Mouse (Mus musculus) CH12.LX (cell line): ENCODE measurements at regions not wholly inside any gene's neighbourhood (a gene's known extent, or its start where the extent isn't known, plus 50 kb on each side); places are given as distances from the start of the nearest gene placed in this dataset.

Source experiments
- DNase-seq: peaks from one replicate; pipeline ENCODE4 v3.0.0-alpha.2; 2013; ENCODE audit errors: extremely low read depth
- H3K27ac ChIP-seq: 2 replicates; pipeline ENCODE4 v1.5.1; 2012; ENCODE audit warnings: low read depth, mild to moderate bottlenecking, control low read depth, moderate library complexity; ENCODE audit not compliant: insufficient read depth
- H3K27me3 ChIP-seq: replicated peaks from 2 replicates; pipeline ENCODE3; 2012; ENCODE audit warnings: inconsistent platforms
- H3K36me3 ChIP-seq, 2 experiments: replicated peaks in 1 of 2; 2 replicates each; pipeline versions ENCODE3 to v1.6.1; 2012; ENCODE audit warnings: inconsistent platforms in 1 of 2, low read length in 1 of 2, mild to moderate bottlenecking in 1 of 2, mixed read lengths in 1 of 2, moderate library complexity in 1 of 2; ENCODE audit not compliant: control insufficient read depth in 1 of 2, insufficient read depth in 1 of 2
- H3K4me1 ChIP-seq, 2 experiments: 2 replicates each; pipeline ENCODE4 v1.6.1; 2012; ENCODE audit warnings: inconsistent platforms in 1 of 2, moderate library complexity in 1 of 2; ENCODE audit not compliant: insufficient read depth in 2 of 2, control insufficient read depth in 1 of 2
- H3K4me2 ChIP-seq: 2 replicates; pipeline ENCODE4 v1.6.1; 2012; ENCODE audit warnings: low read depth, mild to moderate bottlenecking, control low read depth; ENCODE audit not compliant: poor library complexity, insufficient read depth, severe bottlenecking
- H3K4me3 ChIP-seq, 3 experiments: fragments of 150-350 bp in 1 of 3; sonication (generic) in 1 of 3; replicated peaks in 1 of 3; 2 replicates each; pipeline versions ENCODE3 to v1.5.1; 2011 to 2012; ENCODE audit warnings: low read depth in 2 of 3, low read length in 2 of 3, mild to moderate bottlenecking in 2 of 3, moderate library complexity in 2 of 3, control low read depth in 1 of 3, improper control_type of control experiment in 1 of 3, inconsistent platforms in 1 of 3, mixed read lengths in 1 of 3; ENCODE audit not compliant: poor library complexity in 1 of 3
- H3K79me2 ChIP-seq: replicated peaks from 2 replicates; pipeline ENCODE4 v1.6.1; 2012; ENCODE audit warnings: mild to moderate bottlenecking, moderate library complexity; ENCODE audit not compliant: control insufficient read depth, poor library complexity, insufficient read depth, severe bottlenecking; ENCODE audit errors: extremely low read depth
- H3K9ac ChIP-seq: 2 replicates; pipeline ENCODE4 v1.6.1; 2012; ENCODE audit warnings: low read depth, mild to moderate bottlenecking, control low read depth, moderate library complexity; ENCODE audit not compliant: insufficient read depth
- H3K9me3 ChIP-seq: replicated peaks from 2 replicates; pipeline ENCODE3; 2012; ENCODE audit warnings: low read length, inconsistent platforms, mixed read lengths
- BHLHE40 ChIP-seq: IDR thresholded peaks from 2 replicates; pipeline ENCODE4 v1.6.1; 2011; ENCODE audit warnings: mild to moderate bottlenecking, low read depth, low read length, improper control_type of control experiment
- CHD1 ChIP-seq: IDR thresholded peaks from 2 replicates; pipeline ENCODE4 v1.6.1; 2012; ENCODE audit warnings: low read depth, low read length, improper control_type of control experiment, inconsistent platforms
- CHD2 ChIP-seq: IDR thresholded peaks from 2 replicates; pipeline ENCODE4 v1.6.1; 2011; ENCODE audit warnings: low read length, improper control_type of control experiment
- CTCF ChIP-seq, 2 experiments: IDR thresholded peaks in 1 of 2; conservative IDR thresholded peaks in 1 of 2; 2 replicates each; pipeline ENCODE4 v1.5.1; 2011 to 2012; ENCODE audit warnings: low read depth in 2 of 2, low read length in 2 of 2, improper control_type of control experiment in 1 of 2, inconsistent platforms in 1 of 2, mild to moderate bottlenecking in 1 of 2, moderate library complexity in 1 of 2
- E2F4 ChIP-seq: IDR thresholded peaks from 2 replicates; pipeline ENCODE4 v1.6.1; 2011; ENCODE audit warnings: low read depth, low read length, improper control_type of control experiment; ENCODE audit not compliant: insufficient replicate concordance
- ETS1 ChIP-seq: conservative IDR thresholded peaks from 2 replicates; pipeline ENCODE4 v1.6.1; 2012; ENCODE audit warnings: low read depth, mild to moderate bottlenecking, inconsistent platforms, low read length, improper control_type of control experiment, moderate library complexity
- GABPA ChIP-seq: IDR thresholded peaks from 2 replicates; pipeline ENCODE4 v1.6.1; 2012; ENCODE audit warnings: low read depth, low read length, improper control_type of control experiment, inconsistent platforms; ENCODE audit not compliant: insufficient replicate concordance
- HCFC1 ChIP-seq: IDR thresholded peaks from 2 replicates; pipeline ENCODE4 v1.6.1; 2012; ENCODE audit warnings: low read depth, mild to moderate bottlenecking, inconsistent platforms, low read length, improper control_type of control experiment
- IRF4 ChIP-seq: IDR thresholded peaks from 2 replicates; pipeline ENCODE4 v1.6.1; 2014; ENCODE audit warnings: low read depth, mild to moderate bottlenecking, inconsistent platforms, low read length, improper control_type of control experiment
- JUN ChIP-seq: IDR thresholded peaks from 2 replicates; pipeline ENCODE4 v1.6.1; 2011; ENCODE audit warnings: low read depth, mild to moderate bottlenecking, low read length, improper control_type of control experiment, moderate library complexity; ENCODE audit not compliant: insufficient read depth
- JUND ChIP-seq: conservative IDR thresholded peaks from 2 replicates; pipeline ENCODE4 v1.6.1; 2011; ENCODE audit warnings: low read depth, low read length, improper control_type of control experiment
- MAX ChIP-seq: IDR thresholded peaks from 2 replicates; pipeline ENCODE4 v1.6.1; 2011; ENCODE audit warnings: low read length, improper control_type of control experiment
- MAZ ChIP-seq: IDR thresholded peaks from 2 replicates; pipeline ENCODE4 v1.6.1; 2012; ENCODE audit warnings: low read depth, mild to moderate bottlenecking, inconsistent platforms, low read length, improper control_type of control experiment, moderate library complexity
- MEF2A ChIP-seq: IDR thresholded peaks from 2 replicates; pipeline ENCODE4 v1.6.1; 2014; ENCODE audit warnings: low read depth, mild to moderate bottlenecking, inconsistent platforms, low read length, improper control_type of control experiment, borderline replicate concordance
- MXI1 ChIP-seq: IDR thresholded peaks from 2 replicates; pipeline ENCODE4 v1.6.1; 2011; ENCODE audit warnings: mild to moderate bottlenecking, low read depth, low read length, improper control_type of control experiment
- NRF1 ChIP-seq: IDR thresholded peaks from 2 replicates; pipeline ENCODE4 v1.6.1; 2014; ENCODE audit warnings: low read depth, mild to moderate bottlenecking, inconsistent platforms, low read length, improper control_type of control experiment, moderate library complexity
- POLR2A ChIP-seq: IDR thresholded peaks from 2 replicates; pipeline ENCODE4 v1.6.1; 2011; ENCODE audit warnings: low read depth, mild to moderate bottlenecking, improper control_type of control experiment, low read length
- POLR2AphosphoS2 ChIP-seq: IDR thresholded peaks from 2 replicates; pipeline ENCODE4 v1.6.1; 2011; ENCODE audit warnings: low read depth, low read length, improper control_type of control experiment
- RAD21 ChIP-seq: IDR thresholded peaks from 2 replicates; pipeline ENCODE4 v1.6.1; 2011; ENCODE audit warnings: low read depth, mild to moderate bottlenecking, low read length, improper control_type of control experiment, moderate library complexity
- RCOR1 ChIP-seq: conservative IDR thresholded peaks from 2 replicates; pipeline ENCODE4 v1.6.1; 2012; ENCODE audit warnings: low read depth, mild to moderate bottlenecking, inconsistent platforms, low read length, improper control_type of control experiment
- SIN3A ChIP-seq: IDR thresholded peaks from 2 replicates; pipeline ENCODE4 v1.6.1; 2012; ENCODE audit warnings: low read length, improper control_type of control experiment, inconsistent platforms
- TBP ChIP-seq: conservative IDR thresholded peaks from 2 replicates; pipeline ENCODE4 v1.6.1; 2011; ENCODE audit warnings: low read depth, low read length, improper control_type of control experiment
- TCF12 ChIP-seq: IDR thresholded peaks from 2 replicates; pipeline ENCODE4 v1.6.1; 2014; ENCODE audit warnings: low read depth, mild to moderate bottlenecking, inconsistent platforms, low read length, improper control_type of control experiment
- UBTF ChIP-seq: IDR thresholded peaks from 2 replicates; pipeline ENCODE4 v1.6.1; 2012; ENCODE audit warnings: low read depth, mild to moderate bottlenecking, inconsistent platforms, low read length, improper control_type of control experiment, moderate library complexity
- USF2 ChIP-seq: conservative IDR thresholded peaks from 2 replicates; pipeline ENCODE4 v1.6.1; 2011; ENCODE audit warnings: low read depth, low read length, improper control_type of control experiment
- ZC3H11A ChIP-seq: IDR thresholded peaks from 2 replicates; pipeline ENCODE4 v1.6.1; 2012; ENCODE audit warnings: low read depth, mild to moderate bottlenecking, inconsistent platforms, low read length, improper control_type of control experiment
- ZKSCAN1 ChIP-seq: IDR thresholded peaks from 2 replicates; pipeline ENCODE4 v1.6.1; 2012; ENCODE audit warnings: low read depth, inconsistent platforms, low read length, improper control_type of control experiment, borderline replicate concordance
- ZNF384 ChIP-seq: IDR thresholded peaks from 2 replicates; pipeline ENCODE4 v1.6.1; 2012; ENCODE audit warnings: low read depth, low read length, improper control_type of control experiment, inconsistent platforms
- dilution Hi-C: fragments of 300-500 bp; cut with MboI; formaldehyde crosslinking; loops from 2 replicates; pipeline ENCODE4 v1.14.3; 2020; ENCODE audit warnings: low sequenced_read_pairs; ENCODE audit not compliant: extremely low pct_unique_long_range_greater_than_20kb, extremely low pct_ligation_motif_present
- in situ Hi-C: fragments of 300-500 bp; cut with MboI; formaldehyde crosslinking; loops from 3 replicates; pipeline ENCODE4 v1.14.3; 2019; ENCODE audit warnings: low sequenced_read_pairs, low pct_ligation_motif_present, low pct_unique_long_range_greater_than_20kb, mixed read lengths

DNA sequence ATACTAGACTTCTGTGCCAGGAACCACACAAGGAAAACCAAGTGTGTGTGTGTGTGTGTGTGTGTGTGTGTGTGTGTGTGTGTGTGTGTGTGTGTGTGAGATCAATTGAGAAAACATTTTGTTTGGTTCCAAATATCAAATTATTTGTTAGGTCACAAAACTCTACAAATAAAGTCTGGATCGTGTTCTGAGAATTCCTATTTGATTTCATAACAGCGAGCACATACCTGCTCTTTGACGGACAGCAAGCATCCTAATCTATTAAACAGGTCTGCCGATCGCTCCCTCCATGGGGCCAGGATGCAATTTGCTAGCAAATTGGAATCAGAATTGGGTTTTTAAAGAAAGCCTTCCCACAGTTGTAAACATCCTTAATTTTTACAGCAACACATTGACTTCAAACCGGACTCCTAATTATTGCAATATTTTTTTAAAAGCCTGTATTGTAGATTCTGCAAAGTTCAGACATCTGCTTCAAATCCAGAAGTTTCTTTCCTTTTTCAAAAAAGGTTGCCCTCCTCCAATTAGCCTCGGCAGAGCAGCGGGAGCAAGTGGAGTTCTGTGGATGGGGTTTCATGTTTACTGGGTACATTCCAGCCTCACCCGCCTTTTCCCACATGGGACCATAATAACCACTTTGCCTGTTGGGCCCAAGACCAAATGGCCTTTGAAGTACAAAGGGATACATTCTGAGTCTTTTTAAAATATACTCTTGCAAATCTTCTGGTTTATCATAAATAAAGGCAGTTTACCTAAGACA is 223.2 kb downstream of the Fam49a start:
- Histone ChIP-seq H3K9me3 (no peaks in the 10 kb centered on the region), H3K4me1 (no peaks in the 10 kb centered on the region), H3K79me2 (no peaks in the 10 kb centered on the region), H3K4me2 (no peak overlapping the region), H3K9ac (no peak overlapping the region), H3K36me3 (no peaks in the 10 kb centered on the region), H3K4me3 (no peak overlapping the region), H3K27ac (no peak overlapping the region), H3K27me3 (no peaks in the 10 kb centered on the region)
- TF ChIP-seq POLR2A: no peak
- no peak for TF ChIP-seq POLR2AphosphoS2
- TF ChIP-seq JUN: no peak
- no peak for TF ChIP-seq USF2
- dilution Hi-C loops: no loop called here
- in situ Hi-C loops: no loop called here
- no peak for DNase-seq

DNA sequence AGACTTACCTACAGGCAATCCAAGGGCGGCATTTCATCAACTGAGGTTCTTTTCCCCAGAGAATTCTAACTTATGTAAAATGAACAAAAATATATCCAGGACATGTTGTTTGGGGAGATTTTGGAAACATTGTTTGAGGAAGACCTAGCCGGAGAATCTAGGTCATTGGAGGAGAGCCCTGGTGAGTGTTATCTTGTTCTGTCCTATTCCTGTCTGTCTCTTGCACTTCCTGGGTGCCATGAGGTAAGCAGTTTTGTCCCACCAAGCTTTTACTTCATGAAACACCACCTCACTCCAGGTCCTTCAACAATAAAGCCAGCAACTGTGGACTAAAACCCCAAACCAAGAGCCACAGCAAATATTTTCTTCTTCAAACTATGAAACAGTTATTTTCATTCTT is 218.5 kb downstream of the Fam49a start:
- H3K4me3 ChIP-seq: no peak overlapping the region

GRCm38 (mm10) chr12:12452086-12452485 is 190.1 kb downstream of the Fam49a start:
- no peaks in the 10 kb centered on the region for H3K27me3 ChIP-seq
- dilution Hi-C loops: no loop called here
- in situ Hi-C loops: no loop called here

More for the DNA sequence above, 218.5 kb downstream of the Fam49a start:
- Histone ChIP-seq H3K9ac (no peak overlapping the region), H3K9me3 (no peaks in the 10 kb centered on the region), H3K27me3 (no peaks in the 10 kb centered on the region), H3K36me3 (no peaks in the 10 kb centered on the region), H3K4me2 (no peak overlapping the region), H3K79me2 (no peaks in the 10 kb centered on the region), H3K27ac (no peak overlapping the region), H3K4me1 (no peaks in the 10 kb centered on the region)
- DNase-seq: no peak
- in situ Hi-C loops: no loop called here
- dilution Hi-C loops: no loop called here
- TF ChIP-seq IRF4 (no peak), CHD2 (no peak), ZC3H11A (no peak), CHD1 (no peak), GABPA (no peak), BHLHE40 (no peak), ETS1 (no peak), POLR2AphosphoS2 (no peak), SIN3A (no peak), CTCF (conservative IDR thresholded peaks at IDR 0.05 in 1 of 2, IDR thresholded peaks at IDR 0.05 in 1 of 2; ENCODE audit: low read depth in 2 of 2, low read length in 2 of 2) (no peak), ZNF384 (no peak), ZKSCAN1 (no peak), TBP (no peak), NRF1 (no peak), RAD21 (no peak), UBTF (no peak), JUND (no peak)

More at GRCm38 (mm10) chr12:12452086-12452485, 190.1 kb downstream of the Fam49a start:
- H3K4me2 ChIP-seq: no peak overlapping the region
- TF ChIP-seq MEF2A: no peak
- no peak for TF ChIP-seq RCOR1
- no peak for TF ChIP-seq POLR2AphosphoS2
- TF ChIP-seq HCFC1: no peak
- no peak for TF ChIP-seq CHD1
- TF ChIP-seq MAZ: no peak
- TF ChIP-seq MAX: no peak
- TF ChIP-seq CTCF (conservative IDR thresholded peaks at IDR 0.05 in 1 of 2, IDR thresholded peaks at IDR 0.05 in 1 of 2; ENCODE audit: low read depth in 2 of 2, low read length in 2 of 2): no peak
- no peak for TF ChIP-seq MXI1
- no peak for TF ChIP-seq E2F4
- no peak for TF ChIP-seq ZNF384
- TF ChIP-seq BHLHE40: no peak
- TF ChIP-seq TCF12: no peak
- TF ChIP-seq CHD2: no peak
- TF ChIP-seq GABPA: no peak
- TF ChIP-seq, all 38 proteins: peak for 0
- Histone ChIP-seq H3K4me1 (no peaks in the 10 kb centered on the region), H3K27ac (no peak overlapping the region), H3K9ac (no peak overlapping the region), H3K36me3 (no peaks in the 10 kb centered on the region), H3K9me3 (no peaks in the 10 kb centered on the region), H3K79me2 (no peaks in the 10 kb centered on the region), H3K4me3 (no peak overlapping the region)
- no peak for DNase-seq
